Mouse (Mus musculus): ENCODE measurements at regions not wholly inside any gene's neighbourhood (a gene's known extent, or its start where the extent isn't known, plus 50 kb on each side); places are given as distances from the start of the nearest gene placed in this dataset.

DNA sequence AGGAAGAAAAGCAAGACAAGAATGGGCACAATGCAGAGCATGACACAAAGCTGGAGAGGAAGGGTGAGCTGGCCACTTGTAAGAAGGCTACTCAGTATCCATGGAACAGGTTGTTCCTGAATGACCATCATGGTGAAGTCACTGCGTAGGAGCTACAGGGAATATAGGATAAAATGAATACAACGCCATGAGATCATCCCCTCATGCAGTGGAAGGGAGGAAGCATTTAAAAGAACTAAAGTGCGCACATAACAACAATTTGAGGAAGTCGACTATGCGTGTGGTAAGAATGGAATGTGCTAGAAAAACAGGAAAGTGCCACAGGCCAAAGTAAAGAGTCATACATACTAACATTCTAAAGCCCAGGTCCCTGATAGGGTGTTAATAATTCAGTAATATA is 246.4 kb upstream of the Klf6 start:
- H3K27me3 ChIP-seq (ENCODE audit: control insufficient read depth, insufficient read depth, low read depth, low read length) = no peaks in the 10 kb centered on the region
- no peak overlapping the region for H3K9ac ChIP-seq (ENCODE audit: low read depth, low read length)
- H3K4me3 ChIP-seq (ENCODE audit: low read depth, low read length) = no peak overlapping the region
- no peaks in the 10 kb centered on the region for H3K4me1 ChIP-seq (ENCODE audit: control insufficient read depth, low read depth, low read length)
- WGBS (ENCODE audit: insufficient replicate concordance) = 35% methylated on average over 5 of the region's 5 CpGs
- H3K36me3 ChIP-seq (ENCODE audit: control insufficient read depth, insufficient read depth) = no peaks in the 10 kb centered on the region
- H3K4me2 ChIP-seq (ENCODE audit: low read depth, low read length) = no peak overlapping the region
- no peak overlapping the region for H3K27ac ChIP-seq (ENCODE audit: low read length)
- no peaks in the 10 kb centered on the region for H3K9me3 ChIP-seq (replicated peaks; ENCODE audit: control insufficient read depth, low read length)
- ATAC-seq (ENCODE audit: low read depth) = 0 out of 2 replicates have a peak, but pooled peaks have one; percentile 32

DNA sequence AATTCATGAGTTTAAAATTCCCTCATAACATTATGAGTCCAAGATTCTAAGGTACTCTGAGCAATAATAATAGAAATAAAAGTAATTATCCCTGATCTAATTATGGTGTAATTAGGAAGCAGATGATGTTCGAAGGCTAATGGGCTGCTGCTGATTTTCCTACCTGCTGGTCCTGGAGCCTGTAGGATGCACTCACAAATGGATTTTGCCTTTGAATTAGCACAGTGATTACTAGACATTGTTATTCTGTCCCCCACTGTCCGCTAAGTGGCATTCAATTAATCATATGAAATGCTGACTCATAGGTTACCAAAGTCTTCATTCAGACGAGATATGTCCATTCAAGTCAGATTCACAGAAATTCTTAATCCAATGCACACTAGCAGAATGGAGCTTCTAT is 246.0 kb upstream of the Klf6 start:
- ATAC-seq (ENCODE audit: low read depth) = no peak
- Histone ChIP-seq H3K27me3 (ENCODE audit: control insufficient read depth, insufficient read depth, low read depth, low read length) (no peaks in the 10 kb centered on the region), H3K27ac (ENCODE audit: low read length) (no peak overlapping the region), H3K36me3 (ENCODE audit: control insufficient read depth, insufficient read depth) (no peaks in the 10 kb centered on the region), H3K4me3 (ENCODE audit: low read depth, low read length) (no peak overlapping the region), H3K9me3 (replicated peaks; ENCODE audit: control insufficient read depth, low read length) (no peaks in the 10 kb centered on the region), H3K9ac (ENCODE audit: low read depth, low read length) (no peak overlapping the region), H3K4me2 (ENCODE audit: low read depth, low read length) (no peak overlapping the region), H3K4me1 (ENCODE audit: control insufficient read depth, low read depth, low read length) (no peaks in the 10 kb centered on the region)
- 57% methylated on average over 3 of the region's 3 CpGs for whole genome bisulfite sequencing (ENCODE audit: insufficient replicate concordance)

DNA sequence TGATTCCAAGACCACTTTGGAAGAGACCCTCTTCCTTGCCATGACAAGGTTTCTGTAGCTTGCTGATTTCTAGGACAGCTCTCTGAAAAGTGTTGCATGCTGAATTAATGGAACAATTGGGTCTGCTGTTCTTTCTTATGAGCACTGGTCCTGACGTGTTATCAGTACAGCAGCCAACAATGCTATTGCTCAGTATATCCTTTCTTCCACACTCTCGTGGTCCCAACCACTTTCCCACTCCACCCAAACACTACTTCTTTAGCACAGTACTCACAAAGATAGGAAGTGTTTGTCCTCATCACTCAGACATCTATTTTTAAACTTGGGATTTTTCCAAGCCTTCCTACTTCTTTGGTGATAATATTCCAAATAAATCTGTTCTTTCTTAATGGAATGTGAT is 233.2 kb upstream of the Klf6 start:
- Histone ChIP-seq H3K4me3 (ENCODE audit: low read depth, low read length) (no peak overlapping the region), H3K9me3 (replicated peaks; ENCODE audit: control insufficient read depth, low read length) (no peaks in the 10 kb centered on the region), H3K4me1 (ENCODE audit: control insufficient read depth, low read depth, low read length) (no peaks in the 10 kb centered on the region), H3K4me2 (ENCODE audit: low read depth, low read length) (no peak overlapping the region), H3K36me3 (ENCODE audit: control insufficient read depth, insufficient read depth) (no peaks in the 10 kb centered on the region), H3K9ac (ENCODE audit: low read depth, low read length) (no peak overlapping the region), H3K27me3 (ENCODE audit: control insufficient read depth, insufficient read depth, low read depth, low read length) (no peaks in the 10 kb centered on the region), H3K27ac (ENCODE audit: low read length) (no peak overlapping the region)
- no peak for ATAC-seq (ENCODE audit: low read depth)
- WGBS (ENCODE audit: insufficient replicate concordance) = 34% methylated on average over 2 of the region's 2 CpGs

DNA sequence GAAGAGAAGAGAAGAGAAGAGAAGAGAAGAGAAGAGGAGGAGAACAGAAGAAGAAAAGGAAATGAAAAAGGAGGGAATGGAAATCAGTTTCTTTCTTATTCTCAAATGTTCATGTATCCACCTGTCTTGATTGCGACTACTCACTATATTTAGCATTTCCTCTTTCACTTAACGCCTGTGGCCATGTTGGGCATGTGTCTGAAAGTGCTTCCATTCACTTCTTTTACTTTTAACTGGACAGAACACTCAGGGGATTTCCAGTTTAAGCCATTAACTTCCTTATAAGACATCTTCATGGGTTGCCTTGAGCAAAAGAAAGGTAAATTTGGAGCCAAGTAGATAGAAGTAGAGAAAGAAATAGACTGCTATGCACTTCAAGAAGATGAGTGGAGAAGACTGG is 226.3 kb upstream of the Klf6 start:
- no peak overlapping the region for H3K9ac ChIP-seq (ENCODE audit: low read depth, low read length)
- no peaks in the 10 kb centered on the region for H3K4me1 ChIP-seq (ENCODE audit: control insufficient read depth, low read depth, low read length)
- no peaks in the 10 kb centered on the region for H3K9me3 ChIP-seq (replicated peaks; ENCODE audit: control insufficient read depth, low read length)
- no peaks in the 10 kb centered on the region for H3K27me3 ChIP-seq (ENCODE audit: control insufficient read depth, insufficient read depth, low read depth, low read length)
- ATAC-seq (ENCODE audit: low read depth) = no peak
- H3K36me3 ChIP-seq (ENCODE audit: control insufficient read depth, insufficient read depth) = no peaks in the 10 kb centered on the region
- 16% methylated on average over 2 of the region's 2 CpGs for WGBS (ENCODE audit: insufficient replicate concordance)
- no peak overlapping the region for H3K4me3 ChIP-seq (ENCODE audit: low read depth, low read length)
- no peak overlapping the region for H3K27ac ChIP-seq (ENCODE audit: low read length)
- H3K4me2 ChIP-seq (ENCODE audit: low read depth, low read length) = no peak overlapping the region

DNA sequence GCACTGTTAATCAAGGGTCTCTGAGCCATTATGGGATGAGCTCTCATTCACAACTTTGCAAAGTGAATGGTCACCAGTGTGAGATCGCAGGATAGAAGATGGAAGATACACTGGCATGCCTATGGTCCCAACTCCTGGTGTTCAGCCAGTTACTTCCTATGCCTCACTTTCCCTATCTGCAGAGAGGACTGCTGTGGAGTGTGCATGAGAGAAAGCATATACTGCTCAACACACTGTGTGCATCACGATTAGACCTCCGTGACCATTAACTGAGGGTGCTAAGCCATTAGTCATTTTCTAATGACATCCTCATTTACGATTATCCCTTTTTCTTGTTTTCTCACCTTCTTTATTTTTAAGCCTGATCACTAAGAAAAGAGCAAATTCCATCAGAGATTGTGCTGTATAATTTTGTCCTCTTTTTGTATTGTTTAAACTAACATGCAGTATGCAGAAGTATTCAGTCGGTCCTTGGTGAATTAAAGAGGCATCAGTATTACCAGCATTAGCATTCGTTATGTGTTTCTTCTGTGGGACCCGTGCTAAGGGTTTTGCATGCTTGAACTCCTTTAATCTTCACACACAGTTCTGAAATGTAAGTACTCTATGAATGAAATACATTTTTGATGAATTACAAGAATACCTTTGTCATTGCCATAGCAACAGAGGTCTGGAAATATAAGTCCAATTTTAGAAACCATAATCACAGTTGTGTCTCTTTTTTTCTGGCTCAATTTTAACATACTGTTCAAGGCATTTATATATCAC is 219.4 kb upstream of the Klf6 start:
- Histone ChIP-seq H3K4me2 (ENCODE audit: low read depth, low read length) (no peak overlapping the region), H3K27ac (ENCODE audit: low read length) (no peak overlapping the region), H3K9ac (ENCODE audit: low read depth, low read length) (no peak overlapping the region), H3K27me3 (ENCODE audit: control insufficient read depth, insufficient read depth, low read depth, low read length) (no peaks in the 10 kb centered on the region), H3K9me3 (replicated peaks; ENCODE audit: control insufficient read depth, low read length) (no peaks in the 10 kb centered on the region), H3K4me3 (ENCODE audit: low read depth, low read length) (no peak overlapping the region), H3K4me1 (ENCODE audit: control insufficient read depth, low read depth, low read length) (no peaks in the 10 kb centered on the region), H3K36me3 (ENCODE audit: control insufficient read depth, insufficient read depth) (no peaks in the 10 kb centered on the region)
- 66% methylated on average over 7 of the region's 7 CpGs for WGBS (ENCODE audit: insufficient replicate concordance)
- no peak for ATAC-seq (ENCODE audit: low read depth)

DNA sequence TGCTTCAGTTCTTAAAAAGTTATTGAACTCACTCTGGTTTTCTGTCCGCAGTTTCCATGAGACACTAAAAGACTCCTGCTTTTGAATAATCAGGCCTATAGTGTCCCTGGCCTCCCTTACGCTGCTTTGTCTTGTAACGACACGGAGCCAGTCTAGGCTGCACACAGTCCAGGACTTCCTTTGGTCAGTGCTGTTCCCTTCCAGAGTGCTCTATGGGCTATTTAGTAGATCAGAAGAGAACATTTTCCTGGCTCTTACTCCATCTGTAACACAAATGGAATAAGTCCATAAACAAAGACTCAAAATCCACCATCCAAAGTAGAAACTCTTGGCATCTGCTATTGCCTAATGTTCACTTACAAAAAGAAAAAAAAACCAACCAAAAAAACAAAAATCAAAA is 213.0 kb upstream of the Klf6 start:
- no peak overlapping the region for H3K9ac ChIP-seq (ENCODE audit: low read depth, low read length)
- no peaks in the 10 kb centered on the region for H3K36me3 ChIP-seq (ENCODE audit: control insufficient read depth, insufficient read depth)
- no peak for ATAC-seq (ENCODE audit: low read depth)
- no peak overlapping the region for H3K4me3 ChIP-seq (ENCODE audit: low read depth, low read length)
- no peaks in the 10 kb centered on the region for H3K27me3 ChIP-seq (ENCODE audit: control insufficient read depth, insufficient read depth, low read depth, low read length)
- no peak overlapping the region for H3K27ac ChIP-seq (ENCODE audit: low read length)
- H3K4me2 ChIP-seq (ENCODE audit: low read depth, low read length) = no peak overlapping the region
- H3K9me3 ChIP-seq (replicated peaks; ENCODE audit: control insufficient read depth, low read length) = no peaks in the 10 kb centered on the region
- no peaks in the 10 kb centered on the region for H3K4me1 ChIP-seq (ENCODE audit: control insufficient read depth, low read depth, low read length)
- WGBS (ENCODE audit: insufficient replicate concordance) = 71% methylated on average over 4 of the region's 4 CpGs

DNA sequence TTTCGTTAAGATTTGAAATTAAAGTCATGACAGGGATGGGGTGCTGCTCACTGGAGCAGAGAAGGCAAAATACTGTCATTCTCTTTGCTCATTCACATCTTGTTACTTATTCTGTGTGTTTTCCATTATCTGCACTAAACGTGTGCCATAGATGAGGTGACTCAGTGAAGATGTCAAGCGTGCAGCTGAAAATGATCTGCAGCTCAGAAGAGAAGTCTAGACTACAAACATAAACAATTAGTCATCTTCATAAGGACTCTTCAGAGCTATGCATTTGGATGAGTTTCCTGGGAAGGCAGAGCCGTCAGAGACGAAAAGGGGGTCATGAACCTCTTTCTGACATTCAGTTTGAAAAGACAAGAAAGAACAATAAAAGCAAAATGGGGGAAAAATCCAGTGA is 203.7 kb upstream of the Klf6 start:
- Histone ChIP-seq H3K4me3 (ENCODE audit: low read depth, low read length) (no peak overlapping the region), H3K27ac (ENCODE audit: low read length) (no peak overlapping the region)

DNA sequence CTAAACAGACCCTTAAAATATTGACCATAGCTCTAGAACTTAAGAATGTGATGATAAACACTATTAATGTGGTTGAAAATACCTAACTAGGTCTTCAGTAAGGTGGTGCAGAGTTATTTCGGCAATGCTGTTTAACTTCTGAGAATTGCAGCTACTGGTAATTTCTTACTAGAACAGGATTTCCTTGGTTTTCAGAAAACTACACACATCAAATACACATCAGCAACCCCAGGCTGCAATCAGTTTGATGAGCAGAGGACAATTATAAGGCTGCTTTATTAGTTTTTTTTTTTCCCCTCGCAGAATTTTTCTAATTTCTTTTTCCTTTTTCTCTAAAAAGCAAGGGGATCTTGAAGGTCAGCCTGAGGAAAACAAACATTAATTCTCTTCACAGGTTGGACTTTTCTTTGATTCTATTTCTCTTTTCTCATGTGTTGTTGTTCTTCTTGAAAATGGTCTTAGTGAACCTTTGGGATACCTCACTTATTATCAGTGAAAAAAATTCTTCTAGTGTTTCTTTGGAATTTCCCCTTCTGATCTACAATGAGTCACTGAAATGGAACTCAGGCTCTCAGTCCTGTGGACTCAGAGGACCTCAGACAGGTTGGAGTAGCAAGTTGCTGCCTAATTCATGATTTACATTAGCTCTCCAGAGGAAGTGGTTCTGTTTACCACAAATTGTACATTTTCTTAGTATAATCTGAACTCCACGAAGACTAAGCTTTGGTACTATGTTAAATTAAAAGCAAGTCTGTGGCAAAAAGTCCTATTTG is 194.9 kb upstream of the Klf6 start:
- WGBS (ENCODE audit: insufficient replicate concordance) = 41% methylated on average over 3 of the region's 3 CpGs
- H3K27ac ChIP-seq (ENCODE audit: low read length) = no peak overlapping the region

More for the DNA sequence above, 203.7 kb upstream of the Klf6 start:
- Histone ChIP-seq H3K36me3 (ENCODE audit: control insufficient read depth, insufficient read depth) (no peaks in the 10 kb centered on the region), H3K4me1 (ENCODE audit: control insufficient read depth, low read depth, low read length) (no peaks in the 10 kb centered on the region), H3K27me3 (ENCODE audit: control insufficient read depth, insufficient read depth, low read depth, low read length) (no peaks in the 10 kb centered on the region), H3K9ac (ENCODE audit: low read depth, low read length) (no peak overlapping the region), H3K9me3 (replicated peaks; ENCODE audit: control insufficient read depth, low read length) (no peaks in the 10 kb centered on the region), H3K4me2 (ENCODE audit: low read depth, low read length) (no peak overlapping the region)
- 60% methylated on average over 5 of the region's 5 CpGs for WGBS (ENCODE audit: insufficient replicate concordance)
- ATAC-seq (ENCODE audit: low read depth) = no peak

DNA sequence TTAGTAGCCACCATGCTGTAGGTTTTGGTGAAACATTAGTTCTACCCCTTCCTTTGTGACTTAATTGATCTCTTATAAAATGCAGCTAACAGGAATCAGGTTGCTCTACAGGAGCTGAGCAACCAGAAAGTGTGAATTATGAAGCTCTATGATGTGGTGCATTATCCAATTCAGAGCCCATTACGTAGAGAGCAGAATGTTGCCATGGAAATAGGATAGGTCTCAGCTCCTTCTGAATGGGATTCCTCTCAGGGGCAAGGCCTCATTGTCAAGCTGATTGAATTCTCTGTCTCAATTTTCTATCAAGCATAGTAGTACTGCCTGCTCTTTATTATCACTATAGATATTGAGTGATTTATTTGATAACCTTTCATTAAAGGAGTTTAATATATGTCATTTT is 185.6 kb upstream of the Klf6 start:
- Histone ChIP-seq H3K36me3 (ENCODE audit: control insufficient read depth, insufficient read depth) (no peaks in the 10 kb centered on the region), H3K27me3 (ENCODE audit: control insufficient read depth, insufficient read depth, low read depth, low read length) (no peaks in the 10 kb centered on the region)
- WGBS (ENCODE audit: insufficient replicate concordance) = 45% methylated on average over 1 of the region's 1 CpGs

More for the DNA sequence above, 194.9 kb upstream of the Klf6 start:
- H3K4me3 ChIP-seq (ENCODE audit: low read depth, low read length) = no peak overlapping the region
- no peak overlapping the region for H3K4me2 ChIP-seq (ENCODE audit: low read depth, low read length)
- no peaks in the 10 kb centered on the region for H3K4me1 ChIP-seq (ENCODE audit: control insufficient read depth, low read depth, low read length)
- no peaks in the 10 kb centered on the region for H3K27me3 ChIP-seq (ENCODE audit: control insufficient read depth, insufficient read depth, low read depth, low read length)
- H3K36me3 ChIP-seq (ENCODE audit: control insufficient read depth, insufficient read depth) = no peaks in the 10 kb centered on the region
- no peak for ATAC-seq (ENCODE audit: low read depth)
- H3K9me3 ChIP-seq (replicated peaks; ENCODE audit: control insufficient read depth, low read length) = no peaks in the 10 kb centered on the region
- no peak overlapping the region for H3K9ac ChIP-seq (ENCODE audit: low read depth, low read length)

More for the DNA sequence above, 185.6 kb upstream of the Klf6 start:
- Histone ChIP-seq H3K4me2 (ENCODE audit: low read depth, low read length) (no peak overlapping the region), H3K4me1 (ENCODE audit: control insufficient read depth, low read depth, low read length) (no peaks in the 10 kb centered on the region), H3K9ac (ENCODE audit: low read depth, low read length) (no peak overlapping the region), H3K4me3 (ENCODE audit: low read depth, low read length) (no peak overlapping the region), H3K27ac (ENCODE audit: low read length) (no peak overlapping the region), H3K9me3 (replicated peaks; ENCODE audit: control insufficient read depth, low read length) (no peaks in the 10 kb centered on the region)
- ATAC-seq (ENCODE audit: low read depth) = no peak

All from liver, embryonic 16.5 days (tissue).